Comparison of ENCODE assay signal across 10 mouse cellular contexts in genomic region chr10:120871630-120872482, GRCm38 (mm10). TPM values are rescaled to one million over a fixed set of nuclear protein-coding genes. Genes with fewer than 3 reads are reported as not detected.
A peak's percentile ranks its signal among the peaks of the same experiment; 100 is the strongest.
DNase-seq lines count a peak whose midpoint lies in the region; ATAC-seq and TF ChIP-seq lines count a peak whose summit lies in the region.
"Had no signal": no experiment of that assay in that cellular context is flagged by ENCODE, and none has a peak within 500 bp of the region (broad histone marks: within the 10 kb centered on the region; RNA-seq: fewer than 3 reads in every experiment).

No protein-coding gene starts in this region.

- peak overlapping the region; percentile 83 for H3K27ac ChIP-seq in kidney, embryonic 15.5 days
- H3K27ac ChIP-seq in embryonic fibroblast, embryonic 13.5 days (ENCODE audit: insufficient read depth, low read length) = peak overlapping the region; percentile 74
- H3K27ac ChIP-seq in intestine, embryonic 15.5 days = peak overlapping the region; percentile 24
- H3K27ac ChIP-seq in neural tube, embryonic 12.5 days = no peak overlapping the region

- no peak for TF ChIP-seq CTCF in embryonic fibroblast, embryonic 13.5 days (IDR thresholded peaks at IDR 0.05; ENCODE audit: borderline replicate concordance, insufficient read depth, low read length)

- H3K4me2 ChIP-seq in kidney, embryonic 15.5 days = peak overlapping the region; percentile 64
- H3K4me2 ChIP-seq in intestine, embryonic 15.5 days (replicated peaks) = peak overlapping the region; percentile 65
- peak overlapping the region; percentile 45 for H3K4me2 ChIP-seq in neural tube, embryonic 12.5 days (replicated peaks)

- DNase-seq in kidney, adult 11 months = no peak
- no peak for DNase-seq in right cerebral cortex, postnatal 36 days (ENCODE audit: low spot score in 2 of 2)
- no peak for DNase-seq in layer of hippocampus, postnatal 25 days (ENCODE audit: extremely low spot score in 1 of 2, low spot score in 1 of 2)
- DNase-seq: thymus, postnatal 25 days had no signal

- peak; percentile 67 for ATAC-seq in kidney, embryonic 15.5 days (replicated peaks; ENCODE audit: low FRiP score)
- ATAC-seq in intestine, embryonic 15.5 days = no peak
- ATAC-seq in neural tube, embryonic 12.5 days (ENCODE audit: low FRiP score, low read depth) = peak; percentile 51
- ATAC-seq in monocyte, adult 5-6 weeks (replicated peaks; ENCODE audit: insufficient number of reproducible peaks, low FRiP score, low TSS enrichment, poor library complexity, severe bottlenecking) = no peak

- H3K36me3 ChIP-seq in kidney, embryonic 15.5 days = no peaks in the 10 kb centered on the region
- H3K36me3 ChIP-seq in intestine, embryonic 15.5 days = no peaks in the 10 kb centered on the region
- no peaks in the 10 kb centered on the region for H3K36me3 ChIP-seq in neural tube, embryonic 12.5 days

- H3K9me3 ChIP-seq in kidney, embryonic 15.5 days (replicated peaks) = no peaks in the 10 kb centered on the region
- no peaks in the 10 kb centered on the region for H3K9me3 ChIP-seq in intestine, embryonic 15.5 days
- H3K9me3 ChIP-seq in neural tube, embryonic 12.5 days = no peaks in the 10 kb centered on the region

- TF ChIP-seq POLR2A in embryonic fibroblast, embryonic 13.5 days (IDR thresholded peaks at IDR 0.05; ENCODE audit: low read depth, low read length) = no peak

- H3K27me3 ChIP-seq in kidney, embryonic 15.5 days = 0 out of 2 replicates have a peak, but pooled peaks cover 3% of the 10 kb centered on the region
- no peaks in the 10 kb centered on the region for H3K27me3 ChIP-seq in intestine, embryonic 15.5 days (replicated peaks)
- H3K27me3 ChIP-seq in neural tube, embryonic 12.5 days (replicated peaks) = no peaks in the 10 kb centered on the region

- 37% methylated on average over 22 of the region's 22 CpGs for WGBS in kidney, embryonic 15.5 days
- WGBS in intestine, embryonic 15.5 days = 20% methylated on average over 22 of the region's 22 CpGs
- 53% methylated on average over 22 of the region's 22 CpGs for WGBS in neural tube, embryonic 12.5 days

- H3K9ac ChIP-seq in kidney, embryonic 15.5 days = no peak overlapping the region
- no peak overlapping the region for H3K9ac ChIP-seq in intestine, embryonic 15.5 days
- H3K9ac ChIP-seq in neural tube, embryonic 12.5 days = no peak overlapping the region

- peak overlapping the region; percentile 29 for H3K4me3 ChIP-seq in kidney, embryonic 15.5 days (replicated peaks)
- H3K4me3 ChIP-seq in embryonic fibroblast, embryonic 13.5 days (ENCODE audit: insufficient read depth, low read length) = no peak overlapping the region
- peak overlapping the region; percentile 24 for H3K4me3 ChIP-seq in intestine, embryonic 15.5 days (replicated peaks)
- no peak overlapping the region for H3K4me3 ChIP-seq in neural tube, embryonic 12.5 days

- H3K4me1 ChIP-seq in kidney, embryonic 15.5 days = peaks cover 48% of the 10 kb centered on the region
- H3K4me1 ChIP-seq in embryonic fibroblast, embryonic 13.5 days (ENCODE audit: control insufficient read depth, insufficient read depth, low read length) = peaks cover 24% of the 10 kb centered on the region
- peaks cover 26% of the 10 kb centered on the region for H3K4me1 ChIP-seq in intestine, embryonic 15.5 days (replicated peaks)
- peaks cover 12% of the 10 kb centered on the region for H3K4me1 ChIP-seq in neural tube, embryonic 12.5 days

RNA-seq across cellular contexts. Expression of gene Msrb3, which starts 27.0 kb away (rescaled TPM):
- polyA plus RNA-seq in kidney, embryonic 15.5 days (2015; fragmentation: Nextera tagmentation; extraction: Ambion mirVana) = 8.5 and 10.3 TPM in 2 replicates
- 181 and 191 TPM in 2 replicates for polyA plus RNA-seq in embryonic fibroblast, embryonic 13.5 days (2011; ENCODE audit: insufficient read length, low read depth, missing spikeins)
- 13.1 and 16.6 TPM in 2 replicates for polyA plus RNA-seq in intestine, embryonic 15.5 days (2015; fragmentation: Nextera tagmentation; extraction: Ambion mirVana)
- 3.4 and 3.5 TPM in 2 replicates for polyA plus RNA-seq in neural tube, embryonic 12.5 days (2016; fragmentation: Nextera tagmentation; extraction: Ambion mirVana)
- 1 to 10 TPM; 4.2 to 4.3 TPM for total RNA-seq in layer of hippocampus, postnatal 25 days (2021)
- total RNA-seq in monocyte, adult 5-6 weeks (2017) = 0.10 TPM in 1 of 3 replicates, not detected in the others
- total RNA-seq: neutrophil, adult 5-6 weeks had no signal

Comparison
In these comparisons a context has a peak if more than half of its experiments do, and no peak if none do; other contexts are left out.
1. ATAC-seq: peak in kidney, embryonic 15.5 days (single experiment) and neural tube, embryonic 12.5 days (single experiment); none in intestine, embryonic 15.5 days (single experiment) and monocyte, adult 5-6 weeks (single experiment).
2. H3K4me3 ChIP-seq: peak in kidney, embryonic 15.5 days (single experiment) and intestine, embryonic 15.5 days (single experiment); none in embryonic fibroblast, embryonic 13.5 days (single experiment) and neural tube, embryonic 12.5 days (single experiment).
3. RNA of gene Msrb3, which starts 27.0 kb away (polyA plus RNA-seq): 181 to 191 TPM in embryonic fibroblast, embryonic 13.5 days; 13.1 to 16.6 TPM in intestine, embryonic 15.5 days, 8.5 to 10.3 TPM in kidney, embryonic 15.5 days and 3.4 to 3.5 TPM in neural tube, embryonic 12.5 days; every median in the first group is over 10 times any median in the second.
4. Peak in every context shown above with its lines, with median percentiles within 50 percentile points of each other: H3K4me2 ChIP-seq.